Mouse (Mus musculus) ES-E14 (cell line): Measurements from ENCODE around the gene Fam69a. TPM values are rescaled to one million over a fixed set of nuclear protein-coding genes. Genes with fewer than 3 reads are reported as not detected.

Source experiments
- DNase-seq: peaks from one replicate; pipeline ENCODE4 v3.0.0-alpha.2; 2013; ENCODE audit warnings: low read depth, low spot score
- H3K27ac ChIP-seq: 2 replicates; pipeline ENCODE4 v1.5.1; 2012; ENCODE audit warnings: low read depth, mild to moderate bottlenecking, low read length, moderate library complexity, mixed read lengths; ENCODE audit not compliant: poor library complexity, insufficient read depth, severe bottlenecking
- H3K36me3 ChIP-seq: 2 replicates; pipeline ENCODE4 v1.6.1; 2012; ENCODE audit warnings: mild to moderate bottlenecking, low read length, moderate library complexity, mixed read lengths; ENCODE audit not compliant: control insufficient read depth, poor library complexity, insufficient read depth, severe bottlenecking
- H3K4me1 ChIP-seq, 2 experiments: fragments of 150-350 bp in 1 of 2; sonication (generic) in 1 of 2; 2 replicates each; pipeline ENCODE4 v1.6.1; 2012; ENCODE audit warnings: low read length in 2 of 2, mild to moderate bottlenecking in 1 of 2, mixed read lengths in 1 of 2; ENCODE audit not compliant: control insufficient read depth in 2 of 2, insufficient read depth in 2 of 2, poor library complexity in 1 of 2
- H3K4me3 ChIP-seq, 2 experiments: fragments of 150-350 bp in 1 of 2; sonication (generic) in 1 of 2; 2 replicates each; pipeline ENCODE4 v1.5.1; 2012; ENCODE audit warnings: low read length in 2 of 2, low read depth in 1 of 2, mild to moderate bottlenecking in 1 of 2, mixed read lengths in 1 of 2; ENCODE audit not compliant: insufficient read depth in 1 of 2, poor library complexity in 1 of 2, severe bottlenecking in 1 of 2
- H3K9ac ChIP-seq: 2 replicates; pipeline ENCODE4 v1.6.1; 2012; ENCODE audit warnings: low read depth, mild to moderate bottlenecking, low read length, mixed read lengths; ENCODE audit not compliant: poor library complexity, insufficient read depth, severe bottlenecking
- H3K9me3 ChIP-seq: fragments of 150-350 bp; sonication (generic); 2 replicates; pipeline ENCODE4 v1.6.1; 2012; ENCODE audit warnings: low read depth, mild to moderate bottlenecking, low read length; ENCODE audit not compliant: control insufficient read depth, insufficient read depth
- CHD2 ChIP-seq: IDR thresholded peaks from 2 replicates; pipeline ENCODE4 v1.6.1; 2014; ENCODE audit warnings: mild to moderate bottlenecking, low read depth, low read length, inconsistent platforms
- HCFC1 ChIP-seq: IDR thresholded peaks from 2 replicates; pipeline ENCODE4 v1.6.1; 2012; ENCODE audit warnings: low read length, inconsistent platforms, borderline replicate concordance; ENCODE audit not compliant: insufficient read depth
- MAFK ChIP-seq: IDR thresholded peaks from 2 replicates; pipeline ENCODE4 v1.6.1; 2014; ENCODE audit warnings: mild to moderate bottlenecking, low read depth, low read length, inconsistent platforms; ENCODE audit not compliant: insufficient read depth
- ZC3H11A ChIP-seq: IDR thresholded peaks from 2 replicates; pipeline ENCODE4 v1.6.1; 2012; ENCODE audit warnings: low read depth, mild to moderate bottlenecking, inconsistent platforms, low read length, borderline replicate concordance
- ZNF384 ChIP-seq: IDR thresholded peaks from 2 replicates; pipeline ENCODE4 v1.6.1; 2012; ENCODE audit warnings: low read depth, low read length, inconsistent platforms
- in situ Hi-C, 2 experiments: fragments of 600-800 bp; cut with MboI; formaldehyde crosslinking; loops; one replicate each; pipeline ENCODE4 v1.15.1; 2025; ENCODE audit warnings: low sequenced_read_pairs in 2 of 2, inconsistent platforms in 1 of 2; ENCODE audit not compliant: unreplicated experiment in 2 of 2
- total RNA-seq: library from RNA; depleted of rRNA; stranded (reverse); fragments of 300-350 nt; gene quantifications from 2 replicates; pipeline ENCODE4 v1.2.3, GENCODE M21; 2012

The Fam69a gene
- total RNA-seq, 1 experiment: 7.5 TPM

DNA sequence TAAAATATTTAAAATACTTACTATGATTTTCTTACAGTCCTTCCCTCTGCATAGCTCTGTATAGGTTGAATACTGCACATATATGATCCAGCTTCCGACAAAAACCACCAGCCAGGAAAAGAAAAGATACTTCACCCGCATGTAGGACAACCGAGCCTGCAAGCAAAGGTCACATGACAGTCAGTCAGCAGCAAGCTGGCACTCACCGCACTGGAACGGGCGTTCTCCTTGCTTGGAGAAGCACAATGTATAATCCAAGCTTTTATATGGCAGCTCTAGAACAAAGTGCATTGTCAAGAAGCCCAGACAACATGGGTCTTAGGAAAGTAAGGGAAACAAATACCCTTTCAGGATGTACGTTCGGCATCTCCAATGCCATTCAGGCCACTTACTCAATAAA is 62.3 kb downstream of the Fam69a start:
- no peaks in the 10 kb centered on the region for H3K36me3 ChIP-seq
- DNase-seq: no peak
- TF ChIP-seq HCFC1 (no peak), ZNF384 (no peak), ZC3H11A (no peak), MAFK (no peak), CHD2 (no peak)
- H3K4me1 ChIP-seq: no peaks in the 10 kb centered on the region
- no peak overlapping the region for H3K27ac ChIP-seq
- no peak overlapping the region for H3K9ac ChIP-seq
- no peaks in the 10 kb centered on the region for H3K9me3 ChIP-seq
- H3K4me3 ChIP-seq: no peak overlapping the region
- in situ Hi-C loops: no loop called here

DNA sequence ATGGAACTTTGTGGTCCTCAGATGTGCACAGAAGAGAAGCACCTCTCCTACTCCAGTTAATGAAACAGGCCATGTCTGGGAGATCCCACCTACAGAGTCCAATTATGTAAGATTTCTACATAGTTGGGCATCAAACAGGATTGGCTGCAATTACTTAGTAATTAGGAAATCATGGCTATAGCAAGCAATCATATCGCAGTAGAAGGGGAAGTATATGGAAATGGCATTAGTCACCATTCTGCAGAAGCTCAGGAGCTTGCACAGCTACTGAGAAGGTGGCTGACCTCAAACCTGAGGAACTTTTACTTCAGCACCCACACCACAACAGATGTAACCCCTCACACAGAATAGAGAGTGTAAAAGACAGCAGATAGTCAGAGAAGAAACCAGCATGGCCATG is 64.0 kb downstream of the Fam69a start:
- Histone ChIP-seq H3K9ac (no peak overlapping the region), H3K27ac (no peak overlapping the region), H3K4me3 (no peak overlapping the region), H3K9me3 (no peaks in the 10 kb centered on the region), H3K36me3 (no peaks in the 10 kb centered on the region), H3K4me1 (no peaks in the 10 kb centered on the region)
- in situ Hi-C loops: no loop called here
- no peak for DNase-seq
- TF ChIP-seq CHD2 (no peak), MAFK (no peak), ZNF384 (no peak), HCFC1 (no peak), ZC3H11A (no peak)

DNA sequence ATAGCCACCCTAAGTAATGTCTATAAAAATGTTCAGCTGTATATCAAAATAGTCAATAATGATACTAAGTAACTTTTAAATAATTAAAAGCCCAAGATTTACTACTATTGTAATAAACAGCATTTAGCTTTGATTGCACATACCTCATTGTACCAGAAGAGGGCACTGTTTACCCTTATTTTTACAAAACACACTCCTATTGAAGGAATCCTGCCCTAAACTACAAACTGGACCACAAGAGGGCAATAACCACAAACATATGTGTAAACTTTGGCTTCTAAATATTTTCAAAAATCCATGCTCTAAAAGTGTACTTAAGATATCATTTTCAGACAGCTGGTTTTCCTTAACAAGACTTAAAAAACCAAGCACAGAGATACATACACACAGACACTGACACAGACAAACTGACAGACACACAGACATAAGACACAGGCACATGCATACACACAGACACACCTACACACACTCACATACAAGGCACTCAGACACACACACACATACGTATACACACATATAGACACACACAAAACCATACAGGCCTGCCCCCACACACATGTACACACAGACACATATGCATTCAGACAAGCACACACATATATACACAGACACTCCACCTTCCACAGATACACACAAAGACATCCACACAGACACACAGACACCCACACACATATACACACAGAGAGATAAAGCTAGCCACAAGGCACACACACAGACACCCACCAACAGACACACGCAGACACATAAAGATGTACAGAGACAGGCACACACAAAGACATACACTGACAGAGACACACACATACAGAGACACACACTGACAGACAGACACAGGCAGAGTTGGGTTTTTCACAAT is 65.3 kb downstream of the Fam69a start:
- H3K9me3 ChIP-seq: no peaks in the 10 kb centered on the region
- H3K27ac ChIP-seq: no peak overlapping the region
- no peaks in the 10 kb centered on the region for H3K36me3 ChIP-seq
- H3K4me1 ChIP-seq: no peaks in the 10 kb centered on the region
- H3K9ac ChIP-seq: no peak overlapping the region
- TF ChIP-seq ZC3H11A (0 out of 2 replicates have a peak, but pooled peaks have one; percentile 86), HCFC1 (no peak)
- in situ Hi-C loops: no loop called here
- DNase-seq: peak; percentile 38
- no peak overlapping the region for H3K4me3 ChIP-seq

DNA sequence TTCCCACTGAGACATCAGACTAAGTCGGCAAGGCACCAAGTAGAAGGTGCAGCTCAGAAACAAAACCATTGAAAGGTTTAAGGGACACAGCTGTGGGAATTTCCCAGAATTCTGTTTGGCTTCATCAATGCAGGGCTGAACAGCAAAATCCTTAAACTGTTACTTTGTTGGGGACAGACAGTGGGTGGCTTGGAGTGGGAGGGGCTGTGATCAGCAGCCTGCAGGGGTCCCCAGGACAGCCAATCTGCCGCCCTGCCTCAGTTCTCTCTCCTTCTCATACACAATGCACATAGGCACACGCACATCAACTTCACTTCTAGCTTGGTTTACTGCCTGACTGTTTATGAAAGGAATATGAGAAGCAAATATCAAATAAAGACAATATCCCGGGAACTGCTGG is 71.6 kb downstream of the Fam69a start:
- Histone ChIP-seq H3K4me3 (no peak overlapping the region), H3K36me3 (no peaks in the 10 kb centered on the region), H3K4me1 (no peaks in the 10 kb centered on the region), H3K9ac (no peak overlapping the region), H3K27ac (no peak overlapping the region), H3K9me3 (no peaks in the 10 kb centered on the region)
- in situ Hi-C loops: loop anchor here in 1 of 2 experiments (10.0 kb wide), 1 partner anchor 110 kb away; no protein-coding TSS in a partner anchor
- no peak for TF ChIP-seq ZNF384
- no peak for TF ChIP-seq ZC3H11A
- TF ChIP-seq HCFC1: no peak
- TF ChIP-seq MAFK: no peak
- TF ChIP-seq CHD2: no peak
- no peak for DNase-seq
